Mouse (Mus musculus): ENCODE results near the gene Pex19.

DNA sequence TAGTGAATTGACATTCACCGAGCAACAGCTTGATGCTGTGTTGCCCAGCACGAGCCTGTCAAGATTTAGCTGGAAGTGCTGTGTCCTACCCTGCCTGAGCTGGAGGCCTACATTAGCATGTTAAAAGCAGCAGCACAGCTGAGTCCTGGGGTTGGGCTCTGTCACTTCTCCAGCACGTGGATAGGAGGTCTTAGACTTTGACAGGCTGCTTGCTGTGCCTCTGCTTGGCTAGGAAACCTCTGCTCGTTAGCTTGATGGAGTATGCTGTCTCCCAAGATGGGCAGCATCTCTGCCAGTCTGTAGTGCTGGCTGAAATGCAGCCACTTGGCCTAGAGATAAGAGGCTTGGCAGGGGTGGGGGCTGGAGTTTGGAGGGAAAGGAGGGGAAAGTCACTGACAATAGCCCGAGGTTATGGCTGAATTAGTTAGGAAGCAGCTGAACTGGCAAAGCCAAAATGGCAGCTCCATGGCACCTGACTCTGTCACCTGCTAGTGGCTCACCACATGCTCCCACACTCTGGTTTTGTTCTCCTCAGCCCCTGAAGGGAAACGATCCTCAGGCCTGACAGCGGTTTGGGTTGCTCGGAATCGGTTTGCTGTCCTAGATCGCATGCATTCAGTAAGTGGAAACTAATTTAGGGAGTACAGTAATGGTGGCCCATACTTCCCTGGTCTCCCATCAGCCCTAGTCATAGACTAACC lies 18.6 kb upstream of the Pex19 start:
- TF ChIP-seq POLR2A (IDR thresholded peaks at IDR 0.05; ENCODE audit: borderline replicate concordance, extremely low read depth, insufficient read depth, insufficient read length, poor library complexity, severe bottlenecking), result no peak
- no peak for TF ChIP-seq CTCF (IDR thresholded peaks at IDR 0.05; ENCODE audit: borderline replicate concordance, extremely low read depth, insufficient read depth, insufficient read length)
